Mouse (Mus musculus): ENCODE results near the gene Gm2004. TPM values are rescaled to one million over a fixed set of nuclear protein-coding genes. Genes with fewer than 3 reads are reported as not detected.
"Not testable (repeated sequence)": the region's sequence is repeated elsewhere in the genome, so short reads cannot be mapped to it uniquely, and the experiment has no call there.

The Gm2004 gene
- polyA plus RNA-seq (2016; fragmentation: Nextera tagmentation; extraction: Ambion mirVana) = 1.2 and 1.6 TPM in 2 replicates

DNA sequence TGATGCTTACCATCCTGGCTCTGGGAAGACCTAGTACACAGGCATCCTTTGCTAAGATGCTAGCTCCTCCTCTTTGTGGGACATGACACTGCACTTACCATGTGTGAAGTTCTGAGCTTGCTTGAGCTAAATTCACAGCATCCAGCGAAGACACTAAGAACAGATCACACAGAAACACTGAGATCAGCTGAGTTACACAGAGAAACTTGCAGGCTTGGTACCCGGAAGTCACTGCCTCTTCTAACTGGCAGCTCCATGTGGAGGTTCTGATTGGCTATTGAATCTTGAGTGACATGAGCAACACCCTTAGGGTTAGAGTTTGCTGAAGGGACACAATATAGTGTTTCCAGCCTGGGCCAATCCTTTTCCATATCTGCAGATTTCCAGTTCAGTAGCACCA is at the start of gene Gm2004:
TSS of gene Gm2004 (minus strand) at position 101 of the 400 bp plus-strand sequence.
- no CpG with 5 or more reads among the region's 2 CpGs for WGBS
- H3K9me3 ChIP-seq; H3K27ac ChIP-seq; H3K4me1 ChIP-seq (replicated peaks); H3K4me2 ChIP-seq; H3K9ac ChIP-seq (replicated peaks); ATAC-seq (ENCODE audit: insufficient number of reproducible peaks, insufficient read depth, low FRiP score, low TSS enrichment, low read depth); H3K4me3 ChIP-seq (replicated peaks); H3K27me3 ChIP-seq; H3K36me3 ChIP-seq: not testable (repeated sequence)

Other genes starting within 250 kb of the Gm2004 start
- 5.7 and 6.2 TPM in 2 replicates for gene Zfp966, start 218.7 kb downstream of the Gm2004 start, polyA plus RNA-seq (2016; fragmentation: Nextera tagmentation; extraction: Ambion mirVana)
- gene Gm2026, start 184.5 kb downstream of the Gm2004 start, polyA plus RNA-seq (2016; fragmentation: Nextera tagmentation; extraction: Ambion mirVana) = 25.7 and 33.3 TPM in 2 replicates
- gene 2210418O10Rik, start 76.7 kb upstream of the Gm2004 start, polyA plus RNA-seq (2016; fragmentation: Nextera tagmentation; extraction: Ambion mirVana) = 6.5 and 7.4 TPM in 2 replicates
- not detected in 2 replicates for gene Gm11009, start 169.7 kb upstream of the Gm2004 start, polyA plus RNA-seq (2016; fragmentation: Nextera tagmentation; extraction: Ambion mirVana)